Mouse (Mus musculus): ENCODE measurements around the gene Bola1. TPM values are rescaled to one million over a fixed set of nuclear protein-coding genes. Genes with fewer than 3 reads are reported as not detected.
"Not testable (repeated sequence)": the region's sequence is repeated elsewhere in the genome, so short reads cannot be mapped to it uniquely, and the experiment has no call there.

Gene Bola1
- polyA plus RNA-seq, 1 experiment from 2014 or later: 45.2 TPM

- no peak overlapping the region for H3K9ac ChIP-seq
- no peaks in the 10 kb centered on the region for H3K27me3 ChIP-seq
- H3K36me3 ChIP-seq: peaks cover 22% of the 10 kb centered on the region
- peak overlapping the region; percentile 84 for H3K4me2 ChIP-seq
- no peak for ATAC-seq (ENCODE audit: insufficient number of reproducible peaks, low FRiP score, low TSS enrichment, low read depth)
- H3K9me3 ChIP-seq: no peaks in the 10 kb centered on the region
- H3K27ac ChIP-seq: no peak overlapping the region
- peaks cover 25% of the 10 kb centered on the region for H3K4me1 ChIP-seq
- 25% methylated on average over 12 of the region's 12 CpGs for WGBS
- peak overlapping the region; percentile 50 for H3K4me3 ChIP-seq
Measured at GRCm38 (mm10) chr3:96181510-96182381, 37.8 kb downstream of the Bola1 start.

- Histone ChIP-seq H3K4me1 (peaks cover 25% of the 10 kb centered on the region), H3K4me2 (peak within 1 kb of the TSS; percentile 84), H3K36me3 (peaks cover 30% of the 10 kb centered on the region), H3K27ac (no peak within 1 kb of the TSS), H3K27me3 (no peaks in the 10 kb centered on the region), H3K4me3 (peak within 1 kb of the TSS; percentile 50), H3K9me3 (no peaks in the 10 kb centered on the region), H3K9ac (peak within 1 kb of the TSS; percentile 31; the same call in 1 of the 2 replicates)
- 0% methylated on average over 19 of the region's 23 CpGs for WGBS
- ATAC-seq (ENCODE audit: insufficient number of reproducible peaks, low FRiP score, low TSS enrichment, low read depth): no peak
Measured at GRCm38 (mm10) chr3:96180727-96181477, 38.6 kb downstream of the Bola1 start, which contains the start of gene Sv2a. Sv2a (plus strand) TSS chr3:96181151.

GRCm38 (mm10) chr3:96179531-96179930, 40.0 kb downstream of the Bola1 start:
- peaks cover 27% of the 10 kb centered on the region for H3K4me1 ChIP-seq
- WGBS: 54% methylated on average over 4 of the region's 4 CpGs
- H3K9me3 ChIP-seq: no peaks in the 10 kb centered on the region
- H3K27ac ChIP-seq: no peak overlapping the region
- no peaks in the 10 kb centered on the region for H3K27me3 ChIP-seq
- peaks cover 42% of the 10 kb centered on the region for H3K36me3 ChIP-seq
- no peak for ATAC-seq (ENCODE audit: insufficient number of reproducible peaks, low FRiP score, low TSS enrichment, low read depth)
- H3K9ac ChIP-seq: no peak overlapping the region
- H3K4me3 ChIP-seq: no peak overlapping the region
- H3K4me2 ChIP-seq: no peak overlapping the region

- H3K4me1 ChIP-seq: peaks cover 29% of the 10 kb centered on the region
Measured at GRCm38 (mm10) chr3:96178902-96179301, 40.6 kb downstream of the Bola1 start.

GRCm38 (mm10) chr3:96178427-96178826, 41.1 kb downstream of the Bola1 start:
- no peak for ATAC-seq (ENCODE audit: insufficient number of reproducible peaks, low FRiP score, low TSS enrichment, low read depth)
- H3K36me3 ChIP-seq: peaks cover 49% of the 10 kb centered on the region
- WGBS: 79% methylated on average over 4 of the region's 4 CpGs
- no peaks in the 10 kb centered on the region for H3K9me3 ChIP-seq
- no peak overlapping the region for H3K4me2 ChIP-seq
- H3K4me1 ChIP-seq: peaks cover 33% of the 10 kb centered on the region
- H3K4me3 ChIP-seq: no peak overlapping the region
- H3K27ac ChIP-seq: no peak overlapping the region
- H3K27me3 ChIP-seq: no peaks in the 10 kb centered on the region
- H3K9ac ChIP-seq: no peak overlapping the region

More at GRCm38 (mm10) chr3:96178902-96179301, 40.6 kb downstream of the Bola1 start:
- Histone ChIP-seq H3K9me3 (no peaks in the 10 kb centered on the region), H3K4me3 (no peak overlapping the region), H3K9ac (no peak overlapping the region), H3K27me3 (no peaks in the 10 kb centered on the region), H3K27ac (no peak overlapping the region), H3K36me3 (peaks cover 48% of the 10 kb centered on the region), H3K4me2 (no peak overlapping the region)
- ATAC-seq (ENCODE audit: insufficient number of reproducible peaks, low FRiP score, low TSS enrichment, low read depth): no peak
- WGBS: 80% methylated on average over 2 of the region's 2 CpGs

- Histone ChIP-seq H3K4me1 (peaks cover 31% of the 10 kb centered on the region), H3K4me3 (no peak overlapping the region), H3K36me3 (peaks cover 54% of the 10 kb centered on the region), H3K9me3 (no peaks in the 10 kb centered on the region), H3K27ac (no peak overlapping the region), H3K4me2 (no peak overlapping the region), H3K27me3 (no peaks in the 10 kb centered on the region), H3K9ac (no peak overlapping the region)
- no peak for ATAC-seq (ENCODE audit: insufficient number of reproducible peaks, low FRiP score, low TSS enrichment, low read depth)
- 95% methylated on average over 6 of the region's 6 CpGs for WGBS
Measured at GRCm38 (mm10) chr3:96175251-96175650, 44.3 kb downstream of the Bola1 start.

DNA sequence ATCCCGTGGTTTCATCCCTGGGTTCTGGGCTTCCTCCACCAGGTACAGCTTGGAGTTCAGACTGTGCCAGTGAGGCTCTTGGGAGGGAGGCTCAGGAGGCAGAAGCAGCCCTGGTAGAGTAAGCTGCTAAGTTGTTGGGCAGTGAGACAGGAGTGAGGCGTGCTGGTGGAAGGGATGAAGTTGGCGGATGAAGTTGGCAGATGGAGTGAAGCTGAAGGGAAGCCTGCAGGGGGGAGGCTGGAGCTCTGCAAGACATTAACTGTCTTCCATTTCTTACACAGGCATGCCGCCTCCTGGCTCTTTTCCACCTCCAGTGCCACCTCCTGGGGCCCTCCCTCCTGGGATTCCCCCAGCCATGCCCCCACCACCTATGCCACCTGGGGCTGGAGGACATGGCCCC, 45.5 kb downstream of the Bola1 start:
- H3K9me3 ChIP-seq; ATAC-seq (ENCODE audit: insufficient number of reproducible peaks, low FRiP score, low TSS enrichment, low read depth); H3K4me3 ChIP-seq; H3K27ac ChIP-seq; H3K27me3 ChIP-seq; H3K4me2 ChIP-seq; H3K9ac ChIP-seq: not testable (repeated sequence)
- WGBS: 86% methylated on average over 4 of the region's 4 CpGs
- peaks cover 62% of the 10 kb centered on the region for H3K36me3 ChIP-seq
- H3K4me1 ChIP-seq: peaks cover 28% of the 10 kb centered on the region

GRCm38 (mm10) chr3:96173185-96173584, 46.3 kb downstream of the Bola1 start:
- Histone ChIP-seq H3K27ac (peak overlapping the region; percentile 99; the same call in 1 of the 2 replicates), H3K4me1 (peaks cover 28% of the 10 kb centered on the region), H3K4me3 (peak overlapping the region; percentile 88), H3K4me2 (peak overlapping the region; percentile 91), H3K36me3 (peaks cover 60% of the 10 kb centered on the region), H3K27me3 (no peaks in the 10 kb centered on the region), H3K9me3 (no peaks in the 10 kb centered on the region), H3K9ac (peak overlapping the region; percentile 83)
- WGBS: 33% methylated on average over 7 of the region's 7 CpGs
- no peak for ATAC-seq (ENCODE audit: insufficient number of reproducible peaks, low FRiP score, low TSS enrichment, low read depth)

- Histone ChIP-seq H3K27me3 (no peaks in the 10 kb centered on the region), H3K4me2 (peak within 1 kb of the TSS; percentile 91), H3K36me3 (peaks cover 57% of the 10 kb centered on the region), H3K9ac (peak within 1 kb of the TSS; percentile 83), H3K4me1 (peaks cover 28% of the 10 kb centered on the region), H3K27ac (peak within 1 kb of the TSS; percentile 99), H3K4me3 (peak within 1 kb of the TSS; percentile 88), H3K9me3 (no peaks in the 10 kb centered on the region)
- peak; percentile 91 for ATAC-seq (ENCODE audit: insufficient number of reproducible peaks, low FRiP score, low TSS enrichment, low read depth)
- WGBS: under 1% methylated on average over 57 of the region's 58 CpGs
Measured at GRCm38 (mm10) chr3:96172197-96173178, 47.0 kb downstream of the Bola1 start, which contains the start of gene Sf3b4. Sf3b4 (plus strand) TSS chr3:96172332.

DNA sequence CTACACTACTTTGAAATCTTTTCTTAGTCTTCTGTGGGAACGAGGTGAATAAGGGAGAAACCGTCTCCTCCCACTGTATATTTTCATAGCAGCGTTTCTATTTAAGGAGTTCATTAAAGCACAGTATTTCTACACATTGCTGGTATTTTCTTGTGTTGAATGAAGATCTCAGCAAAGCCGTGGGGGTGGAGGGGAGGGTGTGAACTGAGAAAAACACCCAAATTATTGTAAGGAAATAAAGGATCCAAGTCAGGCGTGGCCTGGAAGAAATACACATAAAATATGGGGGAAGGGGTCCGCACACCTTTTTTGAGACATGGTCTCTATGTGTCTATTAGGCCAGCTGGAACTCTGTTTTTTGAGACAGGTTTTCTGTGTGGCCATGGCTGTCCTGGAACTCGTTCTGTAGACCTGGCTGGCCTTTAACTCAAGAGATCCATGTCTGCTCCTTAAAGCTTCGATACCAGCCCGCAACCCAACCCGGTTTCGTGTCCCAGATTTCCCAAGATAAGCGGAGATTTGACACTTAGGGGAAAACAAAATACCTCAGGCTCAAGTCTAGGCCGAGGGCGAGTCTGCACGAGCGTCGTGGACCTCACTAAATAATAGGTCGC, 47.8 kb downstream of the Bola1 start:
- Histone ChIP-seq H3K9ac (peak overlapping the region; percentile 74), H3K9me3 (no peaks in the 10 kb centered on the region), H3K27me3 (no peaks in the 10 kb centered on the region), H3K4me3 (peak overlapping the region; percentile 88), H3K36me3 (peaks cover 52% of the 10 kb centered on the region), H3K4me1 (peaks cover 28% of the 10 kb centered on the region), H3K4me2 (peak overlapping the region; percentile 91), H3K27ac (peak overlapping the region; percentile 99)
- WGBS: 16% methylated on average over 18 of the region's 18 CpGs
- no peak; the same call in 1 of the 2 replicates for ATAC-seq (ENCODE audit: insufficient number of reproducible peaks, low FRiP score, low TSS enrichment, low read depth)
